In genomic region chr4:59662163-59662562, GRCm38 (mm10) we compare ENCODE assay signal across 18 mouse cellular contexts. TPM values are rescaled to one million over a fixed set of nuclear protein-coding genes. Genes with fewer than 3 reads are reported as not detected.
DNase-seq lines count a peak whose midpoint lies in the region; ATAC-seq and TF ChIP-seq lines count a peak whose summit lies in the region.
"Had no signal": no experiment of that assay in that cellular context is flagged by ENCODE, and none has a peak within 500 bp of the region (broad histone marks: within the 10 kb centered on the region; RNA-seq: fewer than 3 reads in every experiment).

No protein-coding gene starts in this region.

- no peak for TF ChIP-seq CTCF in liver, adult 2 months (IDR thresholded peaks at IDR 0.05; ENCODE audit: low read depth, low read length)

- H3K9ac ChIP-seq in liver, adult 2 months (ENCODE audit: low read depth, low read length) = no peak overlapping the region
- H3K9ac ChIP-seq in liver, embryonic 12.5 days = no peak overlapping the region
- H3K9ac ChIP-seq in stomach, embryonic 15.5 days = no peak overlapping the region
- H3K9ac ChIP-seq in forebrain, embryonic 16.5 days (replicated peaks; ENCODE audit: low read depth, low read length) = no peak overlapping the region
- H3K9ac ChIP-seq: embryonic facial prominence, embryonic 12.5 days; forebrain, embryonic 15.5 days; heart, embryonic 12.5 days had no signal

- no peak overlapping the region for H3K4me2 ChIP-seq in liver, embryonic 12.5 days
- no peak overlapping the region for H3K4me2 ChIP-seq in stomach, embryonic 15.5 days
- no peak overlapping the region for H3K4me2 ChIP-seq in forebrain, embryonic 16.5 days (ENCODE audit: low read length)
- H3K4me2 ChIP-seq: embryonic facial prominence, embryonic 12.5 days; forebrain, embryonic 15.5 days; heart, embryonic 12.5 days had no signal

- ATAC-seq in liver, embryonic 12.5 days = no peak
- peak; percentile 35; the same call in 1 of the 2 replicates for ATAC-seq in stomach, embryonic 15.5 days (ENCODE audit: insufficient read depth, low FRiP score, low read depth)
- no peak for ATAC-seq in forebrain, embryonic 16.5 days
- ATAC-seq: activated CD4-positive, CD25-positive, alpha-beta regulatory T cell, adult 4 months; forebrain, embryonic 15.5 days; Patski had no signal

- H3K27me3 ChIP-seq in liver, adult 2 months (ENCODE audit: control insufficient read depth, insufficient read depth, low read length) = no peaks in the 10 kb centered on the region
- H3K27me3 ChIP-seq in liver, embryonic 12.5 days (replicated peaks) = no peaks in the 10 kb centered on the region
- no peaks in the 10 kb centered on the region for H3K27me3 ChIP-seq in stomach, embryonic 15.5 days (replicated peaks)
- H3K27me3 ChIP-seq in forebrain, embryonic 16.5 days (replicated peaks; ENCODE audit: control insufficient read depth, insufficient read depth, low read length) = no peaks in the 10 kb centered on the region
- H3K27me3 ChIP-seq: CH12.LX; embryonic facial prominence, embryonic 12.5 days; forebrain, embryonic 15.5 days; heart, embryonic 12.5 days; Patski had no signal

- peak; percentile 45 for DNase-seq in liver, adult 2 months (ENCODE audit: extremely low read depth, low read depth, low spot score)
- peak; percentile 36 for DNase-seq in lung, postnatal 36 days
- DNase-seq in lung, postnatal 4 days = no peak
- DNase-seq: adrenal gland, postnatal 14 days; cerebellum, adult 11-12 months; cerebellum, adult 9-10 months; cerebellum, postnatal 25 days; gastrocnemius, postnatal 14 days; heart, postnatal 36 days had no signal

- peaks cover 7% of the 10 kb centered on the region; the same call in 1 of the 2 replicates for H3K79me2 ChIP-seq in liver, adult 2 months (ENCODE audit: control insufficient read depth, insufficient read depth, low read length)

- no peak overlapping the region for H3K27ac ChIP-seq in liver, adult 2 months (replicated peaks; ENCODE audit: insufficient read depth, low read depth, low read length)
- no peak overlapping the region for H3K27ac ChIP-seq in liver, embryonic 12.5 days
- no peak overlapping the region for H3K27ac ChIP-seq in stomach, embryonic 15.5 days
- no peak overlapping the region for H3K27ac ChIP-seq in forebrain, embryonic 16.5 days (ENCODE audit: low read length)
- H3K27ac ChIP-seq: embryonic facial prominence, embryonic 12.5 days; forebrain, embryonic 15.5 days had no signal

- WGBS in liver, adult 2 months = 29% methylated on average over 1 of the region's 1 CpGs
- WGBS in liver, embryonic 12.5 days (ENCODE audit: insufficient replicate concordance) = 94% methylated on average over 1 of the region's 1 CpGs
- WGBS in stomach, embryonic 15.5 days = 57% methylated on average over 1 of the region's 1 CpGs
- WGBS in forebrain, embryonic 16.5 days = 94% methylated on average over 1 of the region's 1 CpGs

- TF ChIP-seq POLR2A in liver, adult 2 months (IDR thresholded peaks at IDR 0.05; ENCODE audit: extremely low read depth, insufficient read depth, low read length) = no peak

- no peak overlapping the region for H3K4me3 ChIP-seq in liver, adult 2 months (ENCODE audit: insufficient read depth, low read depth, low read length)
- H3K4me3 ChIP-seq in liver, embryonic 12.5 days = no peak overlapping the region
- H3K4me3 ChIP-seq in stomach, embryonic 15.5 days (replicated peaks) = no peak overlapping the region
- H3K4me3 ChIP-seq in forebrain, embryonic 16.5 days (replicated peaks; ENCODE audit: low read length) = no peak overlapping the region
- H3K4me3 ChIP-seq: embryonic facial prominence, embryonic 12.5 days; forebrain, embryonic 15.5 days; heart, embryonic 12.5 days had no signal

- H3K36me3 ChIP-seq in liver, adult 2 months (ENCODE audit: control insufficient read depth, insufficient read depth, low read length) = no peaks in the 10 kb centered on the region
- H3K36me3 ChIP-seq in liver, embryonic 12.5 days = peaks cover 14% of the 10 kb centered on the region
- no peaks in the 10 kb centered on the region for H3K36me3 ChIP-seq in stomach, embryonic 15.5 days
- 0 out of 2 replicates have a peak, but pooled peaks cover 2% of the 10 kb centered on the region for H3K36me3 ChIP-seq in forebrain, embryonic 16.5 days (ENCODE audit: control insufficient read depth, insufficient read depth)
- H3K36me3 ChIP-seq: embryonic facial prominence, embryonic 12.5 days; forebrain, embryonic 15.5 days had no signal

- H3K4me1 ChIP-seq in liver, adult 2 months (ENCODE audit: control insufficient read depth, insufficient read depth, low read length) = peaks cover 16% of the 10 kb centered on the region
- H3K4me1 ChIP-seq in liver, embryonic 12.5 days = peaks cover 16% of the 10 kb centered on the region
- H3K4me1 ChIP-seq in stomach, embryonic 15.5 days = no peaks in the 10 kb centered on the region
- no peaks in the 10 kb centered on the region for H3K4me1 ChIP-seq in forebrain, embryonic 16.5 days (replicated peaks; ENCODE audit: control insufficient read depth, insufficient read depth, low read length)
- H3K4me1 ChIP-seq: embryonic facial prominence, embryonic 12.5 days; forebrain, embryonic 15.5 days had no signal

- no peaks in the 10 kb centered on the region for H3K9me3 ChIP-seq in liver, embryonic 12.5 days (replicated peaks)
- no peaks in the 10 kb centered on the region for H3K9me3 ChIP-seq in stomach, embryonic 15.5 days
- H3K9me3 ChIP-seq in forebrain, embryonic 16.5 days (ENCODE audit: control insufficient read depth, low read length) = no peaks in the 10 kb centered on the region
- H3K9me3 ChIP-seq: embryonic facial prominence, embryonic 12.5 days; forebrain, embryonic 15.5 days had no signal

RNA-seq across cellular contexts. Expression of gene E130308A19Rik, which starts 36.2 kb away (rescaled TPM):
- total RNA-seq in liver, adult 2 months (2014; rRNA removed) = 1.5 and 3.7 TPM in 2 replicates
- polyA plus RNA-seq in liver, adult 2 months (2012; rRNA removed) = 2.3 and 2.6 TPM in 2 replicates
- polyA plus RNA-seq in liver, embryonic 12.5 days (2016; fragmentation: Nextera tagmentation; extraction: Ambion mirVana) = 12.8 and 14.8 TPM in 2 replicates
- 17.7 and 20.4 TPM in 2 replicates for polyA plus RNA-seq in stomach, embryonic 15.5 days (2015; fragmentation: Nextera tagmentation; extraction: Ambion mirVana)
- 24.6 and 29.8 TPM in 2 replicates for polyA plus RNA-seq in forebrain, embryonic 16.5 days (2015; fragmentation: Nextera tagmentation; extraction: Ambion mirVana)

Comparison
In these comparisons a context has a peak if more than half of its experiments do, and no peak if none do; other contexts are left out.
1. DNase-seq: peak in liver, adult 2 months (single experiment) and lung, postnatal 36 days (single experiment); none in lung, postnatal 4 days (0 of 2).